13 mouse cellular contexts compared by ENCODE assay signal in genomic region chr2:11914782-11915181, GRCm38 (mm10).
DNase-seq lines count a peak whose midpoint lies in the region; ATAC-seq and TF ChIP-seq lines count a peak whose summit lies in the region.
"Had no signal": no experiment of that assay in that cellular context is flagged by ENCODE, and none has a peak within 500 bp of the region (broad histone marks: within the 10 kb centered on the region; RNA-seq: fewer than 3 reads in every experiment).

No protein-coding gene starts in this region.

- peak; percentile 78 for DNase-seq in liver
- DNase-seq in liver, embryonic 11.5 days (ENCODE audit: low spot score) = no peak
- peak; percentile 50 for DNase-seq in MEL (ENCODE audit: low read depth, low spot score)
- DNase-seq in c-Kit-positive CD71-positive TER-119-negative erythroid progenitor cells, embryonic 14.5 days (ENCODE audit: low read depth) = peak; percentile 3
- no peak for DNase-seq in cerebellum, adult 9-11 months
- DNase-seq in right cerebral cortex, postnatal 14 days = no peak
- DNase-seq: gastrocnemius, adult 2 months; heart, postnatal 10 days; kidney, adult 11 months; spleen, adult 18-20 months had no signal

- TF ChIP-seq EP300 in MEL (IDR thresholded peaks at IDR 0.05; ENCODE audit: low read depth in 1 of 2, low read length in 2 of 2) = no peak; a peak in 1 of 4 replicates

- no peak for ATAC-seq in liver, embryonic 11.5 days (replicated peaks; ENCODE audit: low FRiP score)
- ATAC-seq in liver, embryonic 15.5 days (ENCODE audit: insufficient read depth) = peak; percentile 81
- ATAC-seq in intestine, embryonic 15.5 days = no peak

- 57% methylated on average over 1 of the region's 1 CpGs for WGBS in liver, embryonic 11.5 days
- WGBS in liver, embryonic 15.5 days (ENCODE audit: insufficient replicate concordance) = 42% methylated on average over 1 of the region's 1 CpGs
- 87% methylated on average over 1 of the region's 1 CpGs for WGBS in intestine, embryonic 15.5 days

- H3K36me3 ChIP-seq in liver, embryonic 11.5 days (ENCODE audit: control insufficient read depth, insufficient read depth, low read length) = no peaks in the 10 kb centered on the region
- H3K36me3 ChIP-seq in MEL (ENCODE audit: control insufficient read depth in 1 of 2, insufficient read depth in 2 of 2, low read length in 2 of 2) = no peaks in the 10 kb centered on the region
- H3K36me3 ChIP-seq in liver, embryonic 15.5 days (replicated peaks) = no peaks in the 10 kb centered on the region
- no peaks in the 10 kb centered on the region for H3K36me3 ChIP-seq in intestine, embryonic 15.5 days
- H3K36me3 ChIP-seq: limb, embryonic 12.5 days had no signal

- H3K4me3 ChIP-seq in liver, embryonic 11.5 days (ENCODE audit: low read depth, low read length) = no peak overlapping the region
- H3K4me3 ChIP-seq in MEL (ENCODE audit: control insufficient read depth in 1 of 2, insufficient read depth in 1 of 2, low read depth in 2 of 2, low read length in 2 of 2) = no peak overlapping the region
- no peak overlapping the region for H3K4me3 ChIP-seq in liver, embryonic 15.5 days (replicated peaks)
- H3K4me3 ChIP-seq in intestine, embryonic 15.5 days (replicated peaks) = no peak overlapping the region
- H3K4me3 ChIP-seq: gastrocnemius, adult 2 months; limb, embryonic 12.5 days had no signal

- no peak for TF ChIP-seq RAD21 in MEL (IDR thresholded peaks at IDR 0.05; ENCODE audit: low read depth, low read length)

- H3K27me3 ChIP-seq in liver, embryonic 11.5 days (replicated peaks; ENCODE audit: control insufficient read depth, insufficient read depth, low read length) = no peaks in the 10 kb centered on the region
- H3K27me3 ChIP-seq in MEL (ENCODE audit: control insufficient read depth in 1 of 2, insufficient read depth in 2 of 2, low read length in 2 of 2) = 0 out of 4 replicates have a peak, but pooled peaks cover 0 to 2% of the 10 kb centered on the region in 2 experiments
- no peaks in the 10 kb centered on the region for H3K27me3 ChIP-seq in liver, embryonic 15.5 days
- no peaks in the 10 kb centered on the region for H3K27me3 ChIP-seq in intestine, embryonic 15.5 days (replicated peaks)
- H3K27me3 ChIP-seq: limb, embryonic 12.5 days had no signal

- H3K27ac ChIP-seq in liver, embryonic 11.5 days (ENCODE audit: low read depth, low read length) = no peak overlapping the region
- H3K27ac ChIP-seq in MEL (ENCODE audit: control insufficient read depth, low read depth, low read length) = no peak overlapping the region
- H3K27ac ChIP-seq in liver, embryonic 15.5 days (replicated peaks) = no peak overlapping the region
- H3K27ac ChIP-seq in intestine, embryonic 15.5 days = no peak overlapping the region
- H3K27ac ChIP-seq: gastrocnemius, adult 2 months; limb, embryonic 12.5 days had no signal

- H3K79me2 ChIP-seq in MEL (ENCODE audit: control insufficient read depth, insufficient read depth, low read length, poor library complexity) = no peaks in the 10 kb centered on the region

- TF ChIP-seq POLR2A in MEL (IDR thresholded peaks at IDR 0.05; ENCODE audit: control insufficient read depth in 1 of 2, insufficient read depth in 1 of 2, low read depth in 1 of 2, low read length in 2 of 2, poor library complexity in 1 of 2) = no peak

- H3K4me2 ChIP-seq in liver, embryonic 11.5 days = no peak overlapping the region
- no peak overlapping the region for H3K4me2 ChIP-seq in liver, embryonic 15.5 days
- no peak overlapping the region for H3K4me2 ChIP-seq in intestine, embryonic 15.5 days (replicated peaks)
- H3K4me2 ChIP-seq: limb, embryonic 12.5 days had no signal

- no peaks in the 10 kb centered on the region for H3K4me1 ChIP-seq in liver, embryonic 11.5 days (replicated peaks; ENCODE audit: control insufficient read depth, insufficient read depth, low read length)
- H3K4me1 ChIP-seq in MEL (ENCODE audit: control insufficient read depth in 1 of 2, insufficient read depth in 2 of 2, low read length in 2 of 2) = no peaks in the 10 kb centered on the region
- no peaks in the 10 kb centered on the region for H3K4me1 ChIP-seq in liver, embryonic 15.5 days (replicated peaks)
- no peaks in the 10 kb centered on the region for H3K4me1 ChIP-seq in intestine, embryonic 15.5 days (replicated peaks)
- H3K4me1 ChIP-seq: limb, embryonic 12.5 days had no signal

- H3K9ac ChIP-seq in liver, embryonic 11.5 days (ENCODE audit: low read depth, low read length) = no peak overlapping the region
- H3K9ac ChIP-seq in MEL (ENCODE audit: control insufficient read depth, low read depth, low read length, poor library complexity, severe bottlenecking) = no peak overlapping the region
- H3K9ac ChIP-seq in liver, embryonic 15.5 days = no peak overlapping the region
- no peak overlapping the region for H3K9ac ChIP-seq in intestine, embryonic 15.5 days
- H3K9ac ChIP-seq: limb, embryonic 12.5 days had no signal

- no peak for TF ChIP-seq CTCF in MEL (IDR thresholded peaks at IDR 0.05 in 2 of 3, conservative IDR thresholded peaks at IDR 0.05 in 1 of 3; ENCODE audit: control insufficient read depth in 1 of 3, insufficient read depth in 1 of 3, low read depth in 2 of 3, low read length in 3 of 3, poor library complexity in 1 of 3, severe bottlenecking in 1 of 3)

- no peaks in the 10 kb centered on the region for H3K9me3 ChIP-seq in liver, embryonic 11.5 days (ENCODE audit: control insufficient read depth, low read length)
- no peaks in the 10 kb centered on the region for H3K9me3 ChIP-seq in MEL (replicated peaks; ENCODE audit: insufficient read depth, low read length)
- no peaks in the 10 kb centered on the region for H3K9me3 ChIP-seq in liver, embryonic 15.5 days (replicated peaks)
- no peaks in the 10 kb centered on the region for H3K9me3 ChIP-seq in intestine, embryonic 15.5 days
- H3K9me3 ChIP-seq: limb, embryonic 12.5 days had no signal

TF ChIP-seq in MEL, 35 proteins besides CTCF, POLR2A, EP300 and RAD21:
- TF ChIP-seq MYB (IDR thresholded peaks at IDR 0.05; ENCODE audit: low read depth, low read length) (no peak), SMC3 (IDR thresholded peaks at IDR 0.05; ENCODE audit: low read depth, low read length) (no peak), MAFK (IDR thresholded peaks at IDR 0.05; ENCODE audit: borderline replicate concordance, low read depth, low read length) (0 out of 2 replicates have a peak, but pooled peaks have one; percentile 31), USF1 (IDR thresholded peaks at IDR 0.05; ENCODE audit: low read depth, low read length) (no peak)

Comparison
In these comparisons a context has a peak if more than half of its experiments do, and no peak if none do; other contexts are left out.
1. DNase-seq: peak in liver (single experiment), MEL (single experiment) and c-Kit-positive CD71-positive TER-119-negative erythroid progenitor cells, embryonic 14.5 days (single experiment); none in liver, embryonic 11.5 days (single experiment), cerebellum, adult 9-11 months (single experiment) and right cerebral cortex, postnatal 14 days (single experiment).